Mouse (Mus musculus) heart, postnatal 0 days (tissue): ENCODE results near the gene Olfr229.

Source experiments
- CTCF ChIP-seq: IDR thresholded peaks from 2 replicates; pipeline ENCODE4 v1.5.1; 2016; ENCODE audit warnings: antibody characterized with exemption, control low read depth, low read depth
- EP300 ChIP-seq: IDR thresholded peaks from 2 replicates; pipeline ENCODE4 v1.6.1; 2016; ENCODE audit warnings: antibody characterized with exemption, low read depth

GRCm38 (mm10) chr9:39905106-39905505 lies 2.0 kb upstream of the Olfr229 start:
- TF ChIP-seq CTCF: no peak
- TF ChIP-seq EP300: no peak
